Mouse (Mus musculus) forebrain, embryonic 14.5 days (tissue): ENCODE measurements around the gene Olfr1263. TPM values are rescaled to one million over a fixed set of nuclear protein-coding genes. Genes with fewer than 3 reads are reported as not detected.

Experiments used
- ATAC-seq: fragments of 200-750 bp; cut with Nextera tagmentation; 2 replicates; pipeline ENCODE4 v1.8.0; 2017; ENCODE audit warnings: mild to moderate bottlenecking, moderate library complexity
- DNase-seq: peaks from one replicate; pipeline ENCODE4 v3.0.0-alpha.2; 2015; ENCODE audit warnings: low spot score
- H3K27ac ChIP-seq: fragments of 300-500 bp; sonication (generic); 2 replicates; pipeline ENCODE4 v1.5.1; 2014; ENCODE audit warnings: low read depth, mild to moderate bottlenecking, control low read depth, low read length, moderate library complexity
- H3K27me3 ChIP-seq: fragments of 300-500 bp; sonication (generic); replicated peaks from 2 replicates; pipeline ENCODE4 v1.6.1; 2014; ENCODE audit warnings: low read length, control low read depth, mixed read lengths; ENCODE audit not compliant: control insufficient read depth, insufficient read depth
- H3K36me3 ChIP-seq: fragments of 300-500 bp; sonication (generic); 2 replicates; pipeline ENCODE4 v1.6.1; 2014; ENCODE audit warnings: low read length, control low read depth; ENCODE audit not compliant: control insufficient read depth, insufficient read depth
- H3K4me1 ChIP-seq: fragments of 300-500 bp; sonication (generic); 2 replicates; pipeline ENCODE4 v1.6.1; 2014; ENCODE audit warnings: antibody characterized with exemption, low read length, control low read depth; ENCODE audit not compliant: control insufficient read depth, insufficient read depth
- H3K4me2 ChIP-seq: fragments of 300-500 bp; sonication (generic); 2 replicates; pipeline ENCODE4 v1.6.1; 2014; ENCODE audit warnings: mild to moderate bottlenecking, control low read depth, low read length
- H3K4me3 ChIP-seq: fragments of 300-500 bp; sonication (generic); 2 replicates; pipeline ENCODE4 v1.5.1; 2014; ENCODE audit warnings: low read depth, low read length, control low read depth
- H3K9ac ChIP-seq: fragments of 300-500 bp; sonication (generic); 2 replicates; pipeline ENCODE4 v1.6.1; 2014; ENCODE audit warnings: mild to moderate bottlenecking, low read length, control low read depth, moderate library complexity
- H3K9me3 ChIP-seq: fragments of 300-500 bp; sonication (generic); replicated peaks from 2 replicates; pipeline ENCODE4 v1.6.1; 2016; ENCODE audit warnings: low read length, control low read depth, mixed read lengths; ENCODE audit not compliant: control insufficient read depth
- WGBS: fragments of 180-500 bp; shearing (Covaris S2); extraction: QIAGEN DNeasy Blood & Tissue Kit; methylation state at CpG from one replicate; pipeline ENCODE4 v1.1.7; 2014; 5-methylcytosine and 5-hydroxymethylcytosine counted together
- polyA plus RNA-seq: library from polyadenylated mRNA; unstranded; fragments of >200 nt; fragmentation: Nextera tagmentation; extraction: Ambion mirVana; gene quantifications from 2 replicates; pipeline ENCODE4 v1.2.1, GENCODE M21; 2014

Gene Olfr1263
- polyA plus RNA-seq: not detected in 2 replicates

DNA sequence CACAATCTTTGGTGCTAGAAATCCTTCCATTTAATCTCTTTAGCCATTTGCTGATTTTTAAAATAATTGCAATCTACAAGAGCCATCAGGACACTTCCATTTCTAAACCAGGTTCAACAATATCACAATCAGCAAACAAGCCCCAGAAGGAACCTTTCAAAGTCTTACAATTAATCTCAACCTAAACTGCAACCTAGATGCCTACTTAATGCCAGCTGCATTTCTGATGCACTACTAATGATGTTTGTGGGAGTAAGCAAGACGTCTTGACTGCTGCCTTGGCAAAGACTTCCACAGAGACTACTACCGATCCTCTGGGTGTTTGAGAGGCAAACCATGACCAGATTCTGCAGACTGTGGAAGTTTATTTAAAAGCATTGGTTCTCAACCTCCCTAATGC lies at the start of gene Olfr1263:
Gene Olfr1263 (plus strand): TSS at position 301 of the 400 bp plus-strand sequence.
- H3K4me2 ChIP-seq: no peak within 1 kb of the TSS
- 91% methylated on average over 2 of the region's 2 CpGs for WGBS
- no peak within 1 kb of the TSS for H3K9ac ChIP-seq
- no peaks in the 10 kb centered on the region for H3K4me1 ChIP-seq
- DNase-seq (no peak), ATAC-seq (no peak)
- no peaks in the 10 kb centered on the region for H3K27me3 ChIP-seq
- H3K9me3 ChIP-seq: no peaks in the 10 kb centered on the region
- H3K36me3 ChIP-seq: no peaks in the 10 kb centered on the region
- H3K27ac ChIP-seq: no peak within 1 kb of the TSS
- no peak within 1 kb of the TSS for H3K4me3 ChIP-seq

DNA sequence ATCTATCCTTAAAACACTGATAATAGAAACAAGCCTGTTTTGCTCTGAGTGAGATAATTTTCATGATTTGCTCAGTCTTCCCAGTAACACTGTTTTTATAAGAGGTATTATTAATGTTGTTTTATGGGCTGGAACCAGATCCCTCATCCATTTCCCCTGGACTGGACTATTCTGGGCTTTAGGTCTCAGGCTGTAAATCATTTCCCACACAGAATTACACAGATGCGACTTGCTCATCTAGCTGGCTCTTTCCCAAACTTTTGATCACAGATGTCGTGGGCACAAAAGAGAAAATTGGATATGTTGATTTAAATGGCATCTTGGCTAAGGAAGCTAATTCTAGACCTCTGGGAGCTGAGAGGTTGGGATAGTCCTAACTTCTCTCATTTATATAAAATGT lies 37.7 kb upstream of the Olfr1263 start, which contains the start of gene Olfr1260:
Gene Olfr1260 (plus strand): TSS at position 157 of the 400 bp plus-strand sequence.
- Histone ChIP-seq H3K27ac (no peak within 1 kb of the TSS), H3K4me3 (no peak within 1 kb of the TSS), H3K9ac (no peak within 1 kb of the TSS), H3K36me3 (no peaks in the 10 kb centered on the region), H3K9me3 (no peaks in the 10 kb centered on the region), H3K4me2 (no peak within 1 kb of the TSS), H3K27me3 (no peaks in the 10 kb centered on the region), H3K4me1 (no peaks in the 10 kb centered on the region)
- ATAC-seq (no peak), DNase-seq (peak; percentile 1)
- 79% methylated on average over 2 of the region's 2 CpGs for WGBS

DNA sequence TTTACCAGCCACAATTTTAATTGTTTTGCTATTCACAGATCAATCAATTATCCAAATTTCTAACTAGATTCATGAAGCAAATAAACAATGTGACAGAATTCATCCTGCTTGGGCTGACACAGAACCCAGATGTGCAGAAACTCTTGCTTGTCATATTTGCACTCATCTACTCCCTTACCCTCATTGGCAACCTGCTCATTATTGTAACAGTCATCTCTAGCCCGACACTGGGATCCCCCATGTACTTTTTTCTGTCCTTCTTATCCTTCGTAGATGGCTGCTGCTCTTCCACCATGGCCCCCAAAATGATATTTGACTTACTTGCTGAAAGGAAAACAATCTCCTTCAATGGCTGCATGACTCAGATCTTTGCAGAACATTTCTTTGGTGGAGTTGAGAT lies 34.2 kb upstream of the Olfr1263 start:
- Histone ChIP-seq H3K4me2 (no peak overlapping the region), H3K4me3 (no peak overlapping the region), H3K9me3 (no peaks in the 10 kb centered on the region), H3K9ac (no peak overlapping the region), H3K4me1 (no peaks in the 10 kb centered on the region), H3K27me3 (no peaks in the 10 kb centered on the region), H3K36me3 (no peaks in the 10 kb centered on the region), H3K27ac (no peak overlapping the region)
- ATAC-seq (no peak), DNase-seq (no peak)
- 84% methylated on average over 2 of the region's 2 CpGs for WGBS

DNA sequence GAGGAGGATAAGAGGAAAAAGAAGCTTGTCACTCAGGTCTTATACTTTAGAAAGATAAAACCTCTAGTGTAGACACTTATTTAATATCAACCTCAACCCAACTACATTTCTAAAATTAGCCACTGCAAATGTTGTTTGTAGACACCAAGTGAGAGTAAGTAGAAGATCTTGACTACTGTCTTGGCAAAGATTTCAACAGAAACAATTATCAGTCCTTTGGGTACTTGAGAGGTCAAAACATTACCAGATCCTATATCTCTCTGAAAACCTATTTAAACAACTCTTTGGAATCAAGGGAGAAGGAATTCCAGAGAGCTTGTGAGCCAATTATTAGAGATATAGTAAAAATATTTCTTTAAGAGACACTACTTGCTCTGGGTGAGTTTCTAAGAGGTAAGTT lies 21.0 kb upstream of the Olfr1263 start, which contains the start of gene Olfr1261:
Gene Olfr1261 (plus strand): TSS at position 301 of the 400 bp plus-strand sequence.
- no peaks in the 10 kb centered on the region for H3K4me1 ChIP-seq
- no peak within 1 kb of the TSS for H3K4me2 ChIP-seq
- no peaks in the 10 kb centered on the region for H3K36me3 ChIP-seq
- no peak within 1 kb of the TSS for H3K9ac ChIP-seq
- no peak within 1 kb of the TSS for H3K27ac ChIP-seq
- DNase-seq: no peak
- H3K27me3 ChIP-seq: no peaks in the 10 kb centered on the region
- H3K4me3 ChIP-seq: no peak within 1 kb of the TSS
- no peaks in the 10 kb centered on the region for H3K9me3 ChIP-seq
- no peak for ATAC-seq

DNA sequence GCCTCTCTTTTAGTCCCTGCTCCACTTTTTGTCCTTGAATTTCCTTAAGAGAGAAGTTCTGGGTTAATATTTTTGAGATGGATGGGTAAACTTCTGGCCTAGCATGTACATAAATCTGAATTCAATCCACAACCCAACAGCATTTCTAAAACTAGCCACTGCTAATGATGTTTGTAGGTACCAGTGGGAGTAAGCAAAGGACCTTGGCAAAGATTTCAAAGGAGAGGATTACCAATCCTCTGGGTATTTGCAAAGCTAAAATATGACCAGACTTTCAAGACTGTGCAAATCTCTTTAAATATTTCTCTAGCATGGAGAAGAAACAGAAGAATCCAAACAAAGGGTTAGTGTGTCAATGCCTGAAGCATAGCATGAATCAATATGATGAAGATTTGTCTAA lies 12.1 kb upstream of the Olfr1263 start, which contains the start of gene Olfr1262:
Gene Olfr1262 (plus strand): TSS at position 301 of the 400 bp plus-strand sequence.
- Histone ChIP-seq H3K9me3 (no peaks in the 10 kb centered on the region), H3K9ac (no peak within 1 kb of the TSS), H3K4me3 (no peak within 1 kb of the TSS), H3K4me1 (no peaks in the 10 kb centered on the region), H3K27me3 (no peaks in the 10 kb centered on the region), H3K4me2 (no peak within 1 kb of the TSS), H3K36me3 (no peaks in the 10 kb centered on the region), H3K27ac (no peak within 1 kb of the TSS)
- no peak for ATAC-seq
- DNase-seq: no peak

DNA sequence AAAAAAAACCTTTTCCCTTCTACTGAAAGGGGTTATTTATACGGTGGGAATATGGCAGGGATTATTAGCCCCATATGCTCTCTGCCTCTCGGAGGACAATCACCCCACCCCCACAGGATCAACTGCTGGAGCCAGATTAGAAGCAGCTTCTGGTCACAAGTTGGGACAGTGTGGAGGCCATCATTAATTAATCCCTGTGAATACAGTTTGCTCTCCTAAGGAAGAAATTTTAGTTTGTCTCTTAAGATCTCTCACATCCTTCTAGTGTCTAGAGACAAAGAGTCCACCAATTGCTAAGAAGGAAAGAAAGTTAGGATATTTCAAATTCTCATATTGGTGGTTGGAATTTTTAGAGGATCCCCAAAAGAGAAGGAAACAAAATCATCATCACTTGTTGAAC lies 13.5 kb downstream of the Olfr1263 start, which contains the start of gene Olfr1264:
Gene Olfr1264 (minus strand): TSS at position 101 of the 400 bp plus-strand sequence.
- Histone ChIP-seq H3K4me1 (no peaks in the 10 kb centered on the region), H3K27me3 (no peaks in the 10 kb centered on the region), H3K9me3 (no peaks in the 10 kb centered on the region), H3K4me2 (no peak within 1 kb of the TSS), H3K27ac (no peak within 1 kb of the TSS), H3K36me3 (no peaks in the 10 kb centered on the region), H3K9ac (no peak within 1 kb of the TSS), H3K4me3 (no peak within 1 kb of the TSS)
- no peak for DNase-seq
- ATAC-seq: no peak
- WGBS: 78% methylated on average over 2 of the region's 2 CpGs

DNA sequence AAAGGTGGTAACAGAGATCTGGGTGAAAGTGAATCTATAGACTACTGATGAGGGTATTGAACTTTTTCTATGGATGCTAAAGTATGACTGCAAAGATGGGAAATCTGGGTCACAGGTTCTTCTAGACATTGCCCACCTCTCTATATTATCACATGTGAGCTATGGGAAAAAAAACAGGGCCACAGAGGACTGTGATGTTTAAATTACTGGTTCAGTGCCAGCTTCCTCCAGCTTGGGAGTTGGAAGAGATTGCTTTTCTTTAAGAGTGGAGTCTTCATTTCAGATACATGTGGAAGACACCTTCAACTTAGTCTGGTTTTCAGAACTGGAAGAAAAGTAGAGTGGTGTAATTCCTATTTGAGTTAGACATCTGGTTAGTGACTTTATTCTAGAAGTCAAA lies 23.1 kb downstream of the Olfr1263 start, which contains the start of gene Olfr1265:
Gene Olfr1265 (plus strand): TSS at position 301 of the 400 bp plus-strand sequence.
- no peak within 1 kb of the TSS for H3K9ac ChIP-seq
- no peak within 1 kb of the TSS for H3K27ac ChIP-seq
- no peak for DNase-seq
- H3K4me1 ChIP-seq: no peaks in the 10 kb centered on the region
- H3K4me3 ChIP-seq: no peak within 1 kb of the TSS
- no peaks in the 10 kb centered on the region for H3K36me3 ChIP-seq
- H3K27me3 ChIP-seq: no peaks in the 10 kb centered on the region
- no peak for ATAC-seq
- H3K4me2 ChIP-seq: no peak within 1 kb of the TSS
- H3K9me3 ChIP-seq: no peaks in the 10 kb centered on the region

DNA sequence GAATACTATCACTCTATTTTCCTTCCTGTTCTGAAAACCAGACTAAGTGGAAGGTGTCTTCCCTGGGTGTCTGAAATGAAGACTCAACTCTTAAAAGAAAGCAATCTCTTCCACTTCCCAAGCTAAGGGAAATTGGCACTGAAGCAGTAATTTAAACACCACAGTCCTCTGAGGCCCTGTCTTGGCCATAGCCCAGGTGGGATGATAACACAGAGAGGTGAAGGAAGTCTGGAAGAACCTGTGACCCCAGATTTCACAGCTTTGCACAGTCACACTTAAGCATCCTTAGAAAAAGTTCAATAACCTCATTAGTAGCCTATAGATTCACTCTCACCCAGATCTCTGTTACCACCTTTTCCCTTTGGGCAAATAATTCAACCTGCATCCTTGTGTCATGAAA lies 51.6 kb downstream of the Olfr1263 start, which contains the start of gene Olfr140:
Gene Olfr140 (minus strand): TSS at position 101 of the 400 bp plus-strand sequence.
- Histone ChIP-seq H3K4me1 (no peaks in the 10 kb centered on the region), H3K9me3 (no peaks in the 10 kb centered on the region), H3K9ac (no peak within 1 kb of the TSS), H3K4me3 (no peak within 1 kb of the TSS), H3K4me2 (no peak within 1 kb of the TSS), H3K27ac (no peak within 1 kb of the TSS), H3K27me3 (no peaks in the 10 kb centered on the region), H3K36me3 (no peaks in the 10 kb centered on the region)
- no peak for ATAC-seq
- DNase-seq: no peak
